Mouse (Mus musculus) thymus, adult 2 months (tissue): ENCODE data around the gene Gemin7.

Experiments
- CTCF ChIP-seq: fragments of 200-500 bp; IDR thresholded peaks from 2 replicates; pipeline ENCODE4 v1.5.1; 2012; ENCODE audit warnings: mild to moderate bottlenecking, control low read depth, low read length, moderate library complexity, borderline replicate concordance; ENCODE audit not compliant: control insufficient read depth, poor library complexity, insufficient read depth; ENCODE audit errors: extremely low read depth
- POLR2A ChIP-seq: fragments of 200-500 bp; IDR thresholded peaks from 2 replicates; pipeline ENCODE4 v1.6.1; 2012; ENCODE audit warnings: mild to moderate bottlenecking, low read length, control low read depth, moderate library complexity; ENCODE audit not compliant: control insufficient read depth, poor library complexity, insufficient read depth; ENCODE audit errors: extremely low read depth

- no peak for TF ChIP-seq POLR2A
- TF ChIP-seq CTCF, result no peak
These were observed 28.0 kb downstream of the Gemin7 start for GRCm38 (mm10) chr7:19549394-19549793.
